Mouse (Mus musculus): ENCODE measurements around the gene Mars.

Mars gene

DNA sequence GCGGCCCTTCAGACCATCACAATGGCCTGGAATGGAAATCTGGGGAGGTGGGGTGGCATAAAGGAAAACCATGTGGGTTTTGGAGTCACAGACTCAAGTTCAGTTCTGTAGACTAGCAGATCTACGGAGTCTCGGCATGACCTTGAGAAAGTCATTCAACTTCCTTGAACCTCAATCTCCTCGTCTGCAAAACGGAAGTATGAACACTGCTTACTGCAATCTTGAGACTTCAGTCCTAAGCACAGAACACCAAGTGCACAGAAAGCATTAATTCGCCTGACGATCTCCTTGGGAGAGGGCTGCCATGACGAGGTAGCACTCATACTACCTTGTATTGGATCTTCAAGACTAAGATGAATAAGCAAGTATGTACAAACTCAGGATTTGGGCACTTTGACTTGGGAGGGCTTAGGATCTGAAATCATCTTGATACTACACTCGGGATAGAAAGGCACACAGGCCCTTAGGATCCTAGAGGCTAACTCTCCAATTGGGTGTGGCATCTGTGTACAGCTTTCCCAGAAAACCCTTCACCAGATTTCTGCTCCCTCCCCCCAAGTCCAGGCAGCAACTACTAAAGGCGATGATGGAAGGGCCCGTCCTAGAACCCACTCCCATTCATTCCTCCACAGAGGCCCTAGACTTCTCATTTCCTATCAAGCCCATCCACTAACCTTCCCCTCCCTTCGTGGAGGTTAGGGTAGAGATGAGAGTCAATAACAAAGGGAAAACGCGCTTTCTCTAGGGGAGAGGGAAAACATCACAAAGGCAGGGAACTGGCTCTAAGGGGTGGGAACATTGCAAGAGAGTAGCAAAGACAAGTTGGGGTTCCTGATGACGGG, 49.7 kb downstream of the Mars start:
- DNase-seq (ENCODE audit: low spot score in 2 of 2): no peak

GRCm38 (mm10) chr10:127258489-127258888, 53.1 kb downstream of the Mars start:
- no peak for DNase-seq (ENCODE audit: low spot score in 2 of 2)

DNA sequence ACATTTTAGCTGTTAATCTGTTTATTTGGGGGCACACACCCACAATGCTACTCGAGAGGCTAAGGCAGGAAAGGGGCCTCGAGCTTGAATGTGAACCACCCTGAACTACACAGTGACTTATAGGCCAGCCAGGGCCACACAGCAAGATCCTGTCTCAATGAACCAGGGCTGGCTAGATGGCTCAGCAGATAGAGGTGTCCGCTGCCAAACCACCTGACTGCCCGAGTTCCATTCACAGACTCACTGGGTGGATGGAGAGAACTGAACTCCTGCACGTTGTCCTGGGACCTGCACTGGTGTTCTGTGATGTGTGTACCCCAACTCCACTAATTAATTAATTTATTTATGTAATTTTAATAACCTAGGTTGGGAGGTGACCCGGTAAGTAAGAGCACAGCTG, 53.8 kb downstream of the Mars start:
- no peak for DNase-seq (ENCODE audit: low spot score in 2 of 2)

- no peak for DNase-seq (ENCODE audit: low spot score in 2 of 2)
Observed at GRCm38 (mm10) chr10:127255625-127256345, 55.8 kb downstream of the Mars start.

GRCm38 (mm10) chr10:127250810-127251209, 60.8 kb downstream of the Mars start:
- DNase-seq (ENCODE audit: low spot score in 2 of 2): no peak

Data from frontal cortex, postnatal 25 days (tissue).